Mouse (Mus musculus): Measurements from ENCODE around the gene Gm20831. TPM values are rescaled to one million over a fixed set of nuclear protein-coding genes. Genes with fewer than 3 reads are reported as not detected.
"Not testable (repeated sequence)": the region's sequence is repeated elsewhere in the genome, so short reads cannot be mapped to it uniquely, and the experiment has no call there.

Gm20831 gene
- polyA plus RNA-seq (2015; fragmentation: Nextera tagmentation; extraction: Ambion mirVana): not detected in 2 replicates

DNA sequence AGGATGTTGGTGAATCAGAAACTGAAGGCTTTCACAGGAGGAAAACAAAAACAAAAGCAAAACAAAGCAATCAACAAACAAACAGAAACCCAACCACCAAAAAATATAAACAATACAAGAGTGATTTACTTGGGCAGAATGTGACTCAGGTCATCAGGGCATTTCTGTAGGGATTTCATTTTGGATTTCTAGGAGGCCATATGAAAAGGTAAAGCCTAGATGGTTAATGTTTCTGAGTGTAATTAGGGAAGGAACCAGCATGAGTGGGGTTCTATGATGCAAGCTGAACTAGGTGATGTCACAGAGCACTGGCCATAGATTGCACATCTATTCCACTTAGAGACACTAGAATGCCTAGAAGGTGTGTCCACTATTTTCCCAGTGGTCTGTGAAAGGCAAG lies at the start of gene Gm20831, which contains the start of gene Gm20772:
Gm20831 (plus strand) TSS at position 301 of the 400 bp plus-strand sequence.
Gm20772 (plus strand) TSS at position 301 of the 400 bp plus-strand sequence.
- ATAC-seq; H3K4me1 ChIP-seq (replicated peaks; ENCODE audit: control insufficient read depth, insufficient read depth, low read length); H3K9ac ChIP-seq (replicated peaks; ENCODE audit: low read depth, low read length); H3K4me2 ChIP-seq (ENCODE audit: low read length); H3K4me3 ChIP-seq (replicated peaks; ENCODE audit: low read length); H3K36me3 ChIP-seq (ENCODE audit: control insufficient read depth, insufficient read depth); H3K27me3 ChIP-seq (replicated peaks; ENCODE audit: control insufficient read depth, insufficient read depth, low read length); H3K27ac ChIP-seq (ENCODE audit: low read length); H3K9me3 ChIP-seq (ENCODE audit: control insufficient read depth, low read length): not testable (repeated sequence)

- WGBS: no CpG with 5 or more reads among the region's 3 CpGs
- not testable (repeated sequence) for ATAC-seq; H3K27me3 ChIP-seq (replicated peaks; ENCODE audit: control insufficient read depth, insufficient read depth, low read length); H3K4me3 ChIP-seq (replicated peaks; ENCODE audit: low read length); H3K9ac ChIP-seq (replicated peaks; ENCODE audit: low read depth, low read length); H3K27ac ChIP-seq (ENCODE audit: low read length); H3K4me2 ChIP-seq (ENCODE audit: low read length); H3K4me1 ChIP-seq (replicated peaks; ENCODE audit: control insufficient read depth, insufficient read depth, low read length); H3K9me3 ChIP-seq (ENCODE audit: control insufficient read depth, low read length); H3K36me3 ChIP-seq (ENCODE audit: control insufficient read depth, insufficient read depth)
These were observed 28.4 kb upstream of the Gm20831 start, which contains the start of gene Gm21904 for GRCm38 (mm10) chrY:17846166-17846565. Gene Gm21904 (minus strand): TSS chrY:17846266.

DNA sequence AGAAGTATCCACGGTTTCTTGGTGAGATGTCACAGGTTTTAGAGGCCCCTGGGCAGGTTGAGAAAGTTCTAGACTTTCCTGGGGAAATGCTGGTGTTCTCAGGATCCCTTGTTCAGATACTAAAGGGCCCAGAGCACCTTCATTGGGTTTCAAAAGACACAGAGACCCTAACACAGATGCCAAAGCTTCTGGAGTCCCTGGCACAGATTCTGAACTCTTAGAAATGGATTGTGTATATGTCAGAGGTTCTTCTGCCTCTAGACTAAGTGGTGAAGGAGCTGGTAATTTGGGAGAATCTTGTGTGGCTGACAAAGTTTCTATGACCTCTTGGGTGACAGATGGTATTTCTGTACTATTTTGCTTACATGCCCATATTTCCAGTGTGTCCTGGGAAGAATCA lies 62.7 kb downstream of the Gm20831 start, which contains the start of gene Srsy:
Srsy (minus strand) TSS at position 101 of the 400 bp plus-strand sequence.
- H3K36me3 ChIP-seq (ENCODE audit: control insufficient read depth, insufficient read depth); H3K27ac ChIP-seq (ENCODE audit: low read length); H3K9ac ChIP-seq (replicated peaks; ENCODE audit: low read depth, low read length); H3K4me3 ChIP-seq (replicated peaks; ENCODE audit: low read length); H3K4me1 ChIP-seq (replicated peaks; ENCODE audit: control insufficient read depth, insufficient read depth, low read length); H3K27me3 ChIP-seq (replicated peaks; ENCODE audit: control insufficient read depth, insufficient read depth, low read length); H3K4me2 ChIP-seq (ENCODE audit: low read length); ATAC-seq; H3K9me3 ChIP-seq (ENCODE audit: control insufficient read depth, low read length): not testable (repeated sequence)
- WGBS: no CpG with 5 or more reads among the region's 1 CpGs

Other genes starting within 250 kb of the Gm20831 start
- not detected in 2 replicates for gene Gm21904, start 28.5 kb upstream of the Gm20831 start, polyA plus RNA-seq (2015; fragmentation: Nextera tagmentation; extraction: Ambion mirVana)
- gene Gm20772, start within 50 bp of the Gm20831 start, polyA plus RNA-seq (2015; fragmentation: Nextera tagmentation; extraction: Ambion mirVana): not detected in 2 replicates
- not detected in 2 replicates for gene Srsy, start 62.6 kb downstream of the Gm20831 start, polyA plus RNA-seq (2015; fragmentation: Nextera tagmentation; extraction: Ambion mirVana)
- not detected in 2 replicates for gene Gm21764, start 187.1 kb downstream of the Gm20831 start, polyA plus RNA-seq (2015; fragmentation: Nextera tagmentation; extraction: Ambion mirVana)
- gene Ssty1, start 214.4 kb downstream of the Gm20831 start, polyA plus RNA-seq (2015; fragmentation: Nextera tagmentation; extraction: Ambion mirVana): not detected in 2 replicates

Data from forebrain, embryonic 16.5 days (tissue).